Mouse (Mus musculus) hindbrain, embryonic 16.5 days (tissue): Measurements from ENCODE around the gene Cmas. TPM values are rescaled to one million over a fixed set of nuclear protein-coding genes. Genes with fewer than 3 reads are reported as not detected.

Experiments used
- ATAC-seq: fragments of 200-750 bp; cut with Nextera tagmentation; 2 replicates; pipeline ENCODE4 v1.8.0; 2017; ENCODE audit warnings: moderate TSS enrichment, moderate library complexity
- H3K27ac ChIP-seq: fragments of 300-500 bp; sonication (generic); 2 replicates; pipeline ENCODE4 v1.5.1; 2014; ENCODE audit warnings: low read depth, mild to moderate bottlenecking, control low read depth, low read length, moderate library complexity
- H3K27me3 ChIP-seq: fragments of 300-500 bp; sonication (generic); replicated peaks from 2 replicates; pipeline ENCODE4 v1.6.1; 2014; ENCODE audit warnings: low read length; ENCODE audit not compliant: control insufficient read depth, insufficient read depth
- H3K36me3 ChIP-seq: fragments of 300-500 bp; sonication (generic); 2 replicates; pipeline ENCODE4 v1.6.1; 2014; ENCODE audit warnings: mild to moderate bottlenecking, low read length, moderate library complexity, mixed read lengths; ENCODE audit not compliant: control insufficient read depth, insufficient read depth
- H3K4me1 ChIP-seq: fragments of 300-500 bp; sonication (generic); 2 replicates; pipeline ENCODE4 v1.6.1; 2014; ENCODE audit warnings: low read depth, low read length; ENCODE audit not compliant: control insufficient read depth, insufficient read depth
- H3K4me2 ChIP-seq: fragments of 300-500 bp; sonication (generic); 2 replicates; pipeline ENCODE4 v1.6.1; 2014; ENCODE audit warnings: mild to moderate bottlenecking, low read length, control low read depth, moderate library complexity
- H3K4me3 ChIP-seq: fragments of 300-500 bp; sonication (generic); 2 replicates; pipeline ENCODE4 v1.5.1; 2014; ENCODE audit warnings: mild to moderate bottlenecking, low read length, control low read depth, moderate library complexity
- H3K9ac ChIP-seq: fragments of 300-500 bp; sonication (generic); 2 replicates; pipeline ENCODE4 v1.6.1; 2014; ENCODE audit warnings: low read depth, mild to moderate bottlenecking, control low read depth, low read length, moderate library complexity
- H3K9me3 ChIP-seq: fragments of 300-500 bp; sonication (generic); 2 replicates; pipeline ENCODE4 v1.6.1; 2014; ENCODE audit warnings: mild to moderate bottlenecking, low read length, moderate library complexity; ENCODE audit not compliant: control insufficient read depth
- WGBS: fragments of 180-500 bp; shearing (Covaris S2); extraction: QIAGEN DNeasy Blood & Tissue Kit; methylation state at CpG from one replicate; pipeline ENCODE4 v1.1.7; 2014; 5-methylcytosine and 5-hydroxymethylcytosine counted together
- polyA plus RNA-seq: library from polyadenylated mRNA; unstranded; fragments of >200 nt; fragmentation: Nextera tagmentation; extraction: Ambion mirVana; gene quantifications from 2 replicates; pipeline ENCODE4 v1.2.1, GENCODE M21; 2015

Cmas gene
- polyA plus RNA-seq, 1 experiment from 2014 or later: 193 TPM

GRCm38 (mm10) chr6:142746765-142747164 lies 9.7 kb upstream of the Cmas start:
- no peak overlapping the region for H3K27ac ChIP-seq
- WGBS: 83% methylated on average over 7 of the region's 7 CpGs

GRCm38 (mm10) chr6:142747165-142747564 lies 9.3 kb upstream of the Cmas start:
- Histone ChIP-seq H3K27ac (no peak overlapping the region), H3K4me1 (no peaks in the 10 kb centered on the region), H3K9ac (no peak overlapping the region), H3K4me3 (no peak overlapping the region), H3K4me2 (no peak overlapping the region), H3K27me3 (no peaks in the 10 kb centered on the region), H3K9me3 (no peaks in the 10 kb centered on the region), H3K36me3 (no peaks in the 10 kb centered on the region)
- ATAC-seq: no peak
- 74% methylated on average over 2 of the region's 2 CpGs for WGBS

More at GRCm38 (mm10) chr6:142746765-142747164, 9.7 kb upstream of the Cmas start:
- H3K36me3 ChIP-seq: no peaks in the 10 kb centered on the region
- no peak overlapping the region for H3K4me2 ChIP-seq
- H3K9ac ChIP-seq: no peak overlapping the region
- H3K4me3 ChIP-seq: no peak overlapping the region
- H3K27me3 ChIP-seq: no peaks in the 10 kb centered on the region
- no peak for ATAC-seq
- H3K9me3 ChIP-seq: no peaks in the 10 kb centered on the region
- no peaks in the 10 kb centered on the region for H3K4me1 ChIP-seq

GRCm38 (mm10) chr6:142748057-142748708 lies 8.3 kb upstream of the Cmas start:
- no peak for ATAC-seq
- Histone ChIP-seq H3K4me2 (no peak overlapping the region), H3K27me3 (no peaks in the 10 kb centered on the region), H3K27ac (no peak overlapping the region), H3K4me3 (no peak overlapping the region), H3K36me3 (no peaks in the 10 kb centered on the region), H3K9ac (no peak overlapping the region), H3K4me1 (no peaks in the 10 kb centered on the region), H3K9me3 (no peaks in the 10 kb centered on the region)
- WGBS: 76% methylated on average over 8 of the region's 8 CpGs

GRCm38 (mm10) chr6:142751365-142751764 lies 5.1 kb upstream of the Cmas start:
- no peak overlapping the region for H3K27ac ChIP-seq
- ATAC-seq: peak; percentile 66
- no peaks in the 10 kb centered on the region for H3K27me3 ChIP-seq
- no peaks in the 10 kb centered on the region for H3K9me3 ChIP-seq
- H3K9ac ChIP-seq: no peak overlapping the region
- H3K4me2 ChIP-seq: peak overlapping the region; percentile 3; the same call in 1 of the 2 replicates
- no peaks in the 10 kb centered on the region for H3K36me3 ChIP-seq
- H3K4me3 ChIP-seq: no peak overlapping the region
- H3K4me1 ChIP-seq: no peaks in the 10 kb centered on the region
- 54% methylated on average over 9 of the region's 9 CpGs for WGBS

GRCm38 (mm10) chr6:142752331-142753246 lies 3.9 kb upstream of the Cmas start:
- WGBS: 41% methylated on average over 14 of the region's 14 CpGs
- H3K9ac ChIP-seq: no peak overlapping the region
- peaks cover 1% of the 10 kb centered on the region for H3K4me1 ChIP-seq
- no peak overlapping the region for H3K4me3 ChIP-seq
- no peak for ATAC-seq
- H3K9me3 ChIP-seq: no peaks in the 10 kb centered on the region
- H3K27me3 ChIP-seq: no peaks in the 10 kb centered on the region
- H3K27ac ChIP-seq: no peak overlapping the region
- no peak overlapping the region for H3K4me2 ChIP-seq
- H3K36me3 ChIP-seq: no peaks in the 10 kb centered on the region

- Histone ChIP-seq H3K4me1 (peaks cover 14% of the 10 kb centered on the region), H3K36me3 (no peaks in the 10 kb centered on the region), H3K27ac (peak overlapping the region; percentile 90), H3K9me3 (no peaks in the 10 kb centered on the region), H3K4me3 (peak overlapping the region; percentile 70), H3K27me3 (no peaks in the 10 kb centered on the region), H3K9ac (peak overlapping the region; percentile 97), H3K4me2 (peak overlapping the region; percentile 72)
- 43% methylated on average over 10 of the region's 10 CpGs for WGBS
- no peak for ATAC-seq
Measured at GRCm38 (mm10) chr6:142757334-142757965, 964 bp downstream of the Cmas start.

- Histone ChIP-seq H3K4me1 (peaks cover 14% of the 10 kb centered on the region), H3K4me2 (peak overlapping the region; percentile 72), H3K9ac (peak overlapping the region; percentile 45), H3K27me3 (no peaks in the 10 kb centered on the region), H3K27ac (no peak overlapping the region), H3K9me3 (no peaks in the 10 kb centered on the region), H3K36me3 (no peaks in the 10 kb centered on the region), H3K4me3 (peak overlapping the region; percentile 70)
- WGBS: 93% methylated on average over 6 of the region's 6 CpGs
- no peak for ATAC-seq
Measured at GRCm38 (mm10) chr6:142757976-142758375, 1.5 kb downstream of the Cmas start.

GRCm38 (mm10) chr6:142758562-142758961 lies 2.1 kb downstream of the Cmas start:
- Histone ChIP-seq H3K9me3 (no peaks in the 10 kb centered on the region), H3K27me3 (no peaks in the 10 kb centered on the region), H3K9ac (no peak overlapping the region), H3K4me2 (no peak overlapping the region), H3K4me1 (peaks cover 14% of the 10 kb centered on the region), H3K4me3 (no peak overlapping the region), H3K27ac (no peak overlapping the region), H3K36me3 (no peaks in the 10 kb centered on the region)
- WGBS: 95% methylated on average over 6 of the region's 6 CpGs
- ATAC-seq: no peak

GRCm38 (mm10) chr6:142759633-142760032 lies 3.1 kb downstream of the Cmas start:
- Histone ChIP-seq H3K36me3 (0 out of 2 replicates have a peak, but pooled peaks cover 4% of the 10 kb centered on the region), H3K4me3 (no peak overlapping the region), H3K27me3 (no peaks in the 10 kb centered on the region), H3K9me3 (no peaks in the 10 kb centered on the region), H3K27ac (no peak overlapping the region), H3K4me2 (no peak overlapping the region), H3K9ac (no peak overlapping the region), H3K4me1 (peaks cover 14% of the 10 kb centered on the region)
- no peak for ATAC-seq
- 88% methylated on average over 2 of the region's 2 CpGs for WGBS
